Mouse (Mus musculus) mesoderm, embryonic 11.5 days (tissue): ENCODE measurements at regions not wholly inside any gene's neighbourhood (a gene's known extent, or its start where the extent isn't known, plus 50 kb on each side); places are given as distances from the start of the nearest gene placed in this dataset.
"Not testable (repeated sequence)": the region's sequence is repeated elsewhere in the genome, so short reads cannot be mapped to it uniquely, and the experiment has no call there.

Experiments
- DNase-seq: peaks from one replicate; pipeline ENCODE4 v3.0.0-alpha.2; 2012; ENCODE audit warnings: low read depth, low spot score

GRCm38 (mm10) chr4:10670846-10671428, 203.4 kb upstream of the 2610301B20Rik start:
- DNase-seq, result no peak

DNA sequence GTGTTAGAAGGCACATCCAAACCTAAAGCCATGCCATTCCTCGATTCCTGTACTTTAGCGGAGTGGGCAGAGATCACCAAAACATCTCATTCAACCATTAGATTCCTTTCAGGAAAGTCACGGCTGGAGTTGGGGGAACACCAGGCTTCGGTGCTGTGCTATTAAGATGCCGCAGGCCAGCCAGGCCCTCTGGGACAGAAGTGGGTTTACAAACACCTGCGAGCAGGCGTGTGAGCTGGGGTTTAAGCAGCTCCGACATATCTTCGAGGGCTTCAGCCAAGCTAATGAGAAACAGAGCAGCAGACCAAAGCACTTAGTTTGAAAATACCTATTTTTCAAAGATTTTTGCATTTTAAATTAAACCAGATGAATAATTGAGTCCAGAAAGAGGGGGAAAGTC, 183.2 kb upstream of the 2610301B20Rik start:
- DNase-seq, result no peak

- DNase-seq, result no peak
These were observed 181.4 kb upstream of the 2610301B20Rik start for GRCm38 (mm10) chr4:10692860-10693259.

GRCm38 (mm10) chr4:10693446-10694105, 180.7 kb upstream of the 2610301B20Rik start:
- no peak for DNase-seq

- DNase-seq, result not testable (repeated sequence)
These were observed 180.1 kb upstream of the 2610301B20Rik start for GRCm38 (mm10) chr4:10694106-10694748.

DNA sequence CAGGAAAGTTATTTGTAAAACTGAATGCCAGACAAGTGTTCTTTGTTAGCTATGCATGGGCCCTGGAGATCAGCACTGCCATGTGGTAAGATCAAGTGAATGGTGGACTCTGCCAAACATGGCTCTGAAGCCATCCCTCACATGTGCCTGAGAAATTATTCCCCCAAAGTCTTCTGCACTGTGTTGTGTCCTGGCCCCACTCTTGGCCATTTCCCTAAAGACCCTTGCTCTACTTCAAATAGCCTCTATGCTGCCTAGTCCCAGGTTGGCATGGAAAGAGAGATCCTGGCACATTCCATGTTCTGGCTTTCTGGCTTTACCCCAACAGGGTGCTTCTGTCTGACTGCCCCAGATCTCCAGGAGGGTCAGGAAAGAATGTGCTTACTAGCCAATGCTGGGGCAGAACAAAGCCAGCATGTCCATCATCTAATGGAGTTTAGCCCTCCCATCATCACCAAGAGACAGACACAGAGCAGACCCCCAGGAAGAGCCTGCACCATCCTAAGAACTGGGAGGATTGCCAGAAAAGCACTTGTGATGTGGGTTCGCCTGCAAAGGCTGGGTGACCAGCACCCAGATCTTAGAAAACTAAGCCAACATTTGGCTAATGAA, 177.0 kb upstream of the 2610301B20Rik start:
- no peak for DNase-seq

- no peak for DNase-seq
These were observed 175.7 kb upstream of the 2610301B20Rik start for GRCm38 (mm10) chr4:10698637-10699036.

DNA sequence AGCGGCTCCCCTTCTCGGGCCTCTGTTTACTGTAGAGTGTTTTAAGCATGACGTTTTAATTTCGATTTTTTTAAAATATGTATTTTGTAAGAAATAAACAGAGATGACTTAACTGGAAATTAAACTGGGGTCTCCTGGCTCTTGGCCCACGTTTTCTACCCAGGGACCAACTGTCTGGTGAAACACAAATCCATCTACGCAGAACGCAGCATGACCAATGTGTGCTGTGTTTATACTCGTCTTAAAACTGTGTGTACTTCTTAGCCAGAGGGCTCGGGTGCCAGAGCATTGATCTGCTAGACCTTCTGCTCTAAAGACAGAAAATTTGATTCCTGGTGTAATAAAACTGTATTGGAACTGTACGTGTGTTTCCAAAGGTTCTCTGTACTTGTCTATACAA, 172.8 kb upstream of the 2610301B20Rik start:
- no peak for DNase-seq

GRCm38 (mm10) chr4:10703212-10703611, 171.1 kb upstream of the 2610301B20Rik start:
- DNase-seq, result no peak

- no peak for DNase-seq
These were observed 167.2 kb upstream of the 2610301B20Rik start for GRCm38 (mm10) chr4:10707016-10707657.

GRCm38 (mm10) chr4:10707658-10708056, 166.6 kb upstream of the 2610301B20Rik start:
- no peak for DNase-seq

GRCm38 (mm10) chr4:10711939-10712533, 162.3 kb upstream of the 2610301B20Rik start:
- DNase-seq, result no peak

- no peak for DNase-seq
These were observed 151.0 kb upstream of the 2610301B20Rik start for GRCm38 (mm10) chr4:10723341-10723740.

- DNase-seq, result no peak
These were observed 146.4 kb upstream of the 2610301B20Rik start for GRCm38 (mm10) chr4:10727894-10728293.

- DNase-seq, result no peak
These were observed 129.1 kb upstream of the 2610301B20Rik start for GRCm38 (mm10) chr4:10745207-10745606.

DNA sequence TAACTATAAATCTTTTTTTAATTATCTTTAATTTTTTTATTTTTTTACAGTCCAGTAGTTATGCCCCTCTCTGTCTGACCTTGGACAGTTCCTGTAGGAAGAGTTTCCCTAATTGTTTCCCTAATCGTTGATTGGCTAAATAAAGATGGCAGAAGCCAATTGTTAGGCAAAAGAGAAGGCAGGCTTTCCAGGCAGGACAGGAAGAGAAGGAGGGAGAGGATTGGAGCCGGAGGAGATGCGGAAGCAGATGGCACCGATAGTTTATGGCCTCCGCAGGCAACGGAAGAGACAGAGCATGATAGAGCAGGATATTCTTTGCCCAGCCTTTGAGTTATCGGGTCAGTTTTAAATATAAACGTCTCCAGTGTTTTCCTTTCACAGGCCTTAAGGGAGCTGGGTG, 125.5 kb upstream of the 2610301B20Rik start:
- no peak for DNase-seq

GRCm38 (mm10) chr4:10750377-10751062, 123.8 kb upstream of the 2610301B20Rik start:
- not testable (repeated sequence) for DNase-seq

- DNase-seq, result no peak
These were observed 121.1 kb upstream of the 2610301B20Rik start for GRCm38 (mm10) chr4:10753176-10753575.

DNA sequence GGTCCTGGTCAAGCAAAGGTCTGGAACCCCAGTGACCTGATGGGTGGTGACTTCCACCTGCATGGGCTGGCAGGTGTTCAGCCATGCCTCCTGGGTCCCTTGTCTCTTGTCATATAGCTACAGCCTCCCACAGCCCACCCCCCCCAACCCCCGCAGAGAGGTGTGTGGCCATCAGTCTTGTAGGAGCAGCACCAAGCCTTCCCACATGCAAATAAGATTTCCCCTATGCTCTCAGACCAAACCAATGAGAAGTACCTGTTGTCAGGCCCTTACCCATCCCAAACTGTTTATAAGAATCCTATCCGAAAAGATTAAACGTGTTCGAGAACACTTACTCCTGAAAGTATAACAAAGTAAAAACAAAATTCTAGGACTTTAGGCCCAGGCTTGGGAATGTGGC, 114.8 kb upstream of the 2610301B20Rik start:
- no peak for DNase-seq

DNA sequence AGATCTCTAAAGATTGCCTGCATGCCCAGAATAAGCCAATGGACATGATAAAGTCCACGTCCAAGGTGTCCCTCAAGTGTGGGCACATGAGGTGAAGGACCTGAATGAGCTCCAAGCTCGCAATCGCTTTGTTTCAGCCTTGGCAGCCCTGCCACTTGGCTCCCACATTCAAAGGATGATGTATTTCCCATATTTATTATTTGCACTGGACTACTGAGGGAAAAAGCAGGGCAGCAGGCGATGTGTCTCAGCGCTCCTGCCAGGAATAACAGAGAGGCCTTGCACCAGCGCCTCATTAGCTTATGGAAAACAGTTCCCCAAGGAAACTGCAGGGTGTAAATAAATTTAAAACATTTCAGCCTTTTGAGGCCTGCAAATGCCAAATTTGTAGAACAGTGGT, 106.6 kb upstream of the 2610301B20Rik start:
- DNase-seq, result no peak

GRCm38 (mm10) chr4:10770026-10770643, 104.2 kb upstream of the 2610301B20Rik start:
- no peak for DNase-seq
